Mouse (Mus musculus): ENCODE data around the gene Rora. TPM values are rescaled to one million over a fixed set of nuclear protein-coding genes. Genes with fewer than 3 reads are reported as not detected.

Gene Rora
- polyA plus RNA-seq, 1 experiment from 2014 or later: 12.6 TPM

GRCm38 (mm10) chr9:68655018-68656005, 1.7 kb downstream of the Rora start:
- 2% methylated on average over 31 of the region's 31 CpGs for WGBS
- H3K4me3 ChIP-seq: peak overlapping the region; percentile 87
- H3K27me3 ChIP-seq: peaks cover 15% of the 10 kb centered on the region
- peak; percentile 28; the same call in 1 of the 2 replicates for ATAC-seq
- H3K4me1 ChIP-seq: peaks cover 23% of the 10 kb centered on the region
- H3K9me3 ChIP-seq (replicated peaks): no peaks in the 10 kb centered on the region
- H3K27ac ChIP-seq: no peak overlapping the region
- H3K9ac ChIP-seq: peak overlapping the region; percentile 78
- no peaks in the 10 kb centered on the region for H3K36me3 ChIP-seq (ENCODE audit: poor library complexity, severe bottlenecking)
- H3K4me2 ChIP-seq: peak overlapping the region; percentile 94

DNA sequence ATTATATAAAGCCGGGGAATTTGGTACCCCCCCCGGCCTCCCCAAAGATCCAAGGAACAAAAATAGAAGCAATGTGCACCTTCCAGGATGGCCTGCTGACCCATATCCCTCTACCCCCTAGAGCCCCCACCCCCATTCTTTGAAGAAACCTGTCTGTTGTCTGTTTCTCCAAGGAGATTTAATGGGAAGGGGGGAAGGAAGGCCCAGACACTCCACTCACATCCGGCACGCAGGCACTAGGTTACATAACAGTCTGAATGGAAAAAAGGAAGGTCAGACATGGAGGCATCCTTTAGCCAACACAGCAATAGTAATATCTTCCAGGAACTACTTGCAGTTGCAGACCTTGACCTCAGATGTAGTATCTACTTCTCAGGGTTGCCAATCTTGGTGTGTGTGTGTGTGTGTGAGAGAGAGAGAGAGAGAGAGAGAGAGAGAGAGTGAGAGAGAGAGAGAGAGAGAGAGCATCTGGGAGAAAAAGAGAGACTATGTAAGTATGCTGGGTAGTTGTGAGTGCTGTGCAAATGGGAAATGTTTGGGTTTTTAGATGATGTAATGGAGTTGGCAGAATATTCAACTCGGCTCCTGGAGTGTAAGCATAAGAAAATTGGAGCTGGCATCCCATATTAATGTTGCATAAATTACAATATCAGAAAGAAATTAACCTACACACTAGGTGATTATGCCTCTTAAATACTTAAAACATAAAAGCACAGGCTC, 2.6 kb downstream of the Rora start:
- 59% methylated on average over 5 of the region's 5 CpGs for WGBS
- peaks cover 15% of the 10 kb centered on the region for H3K27me3 ChIP-seq
- no peak for ATAC-seq
- H3K4me1 ChIP-seq: peaks cover 23% of the 10 kb centered on the region
- H3K4me2 ChIP-seq: peak overlapping the region; percentile 94
- H3K9me3 ChIP-seq (replicated peaks): no peaks in the 10 kb centered on the region
- H3K9ac ChIP-seq: no peak overlapping the region
- no peak overlapping the region for H3K27ac ChIP-seq
- H3K36me3 ChIP-seq (ENCODE audit: poor library complexity, severe bottlenecking): no peaks in the 10 kb centered on the region
- no peak overlapping the region for H3K4me3 ChIP-seq

DNA sequence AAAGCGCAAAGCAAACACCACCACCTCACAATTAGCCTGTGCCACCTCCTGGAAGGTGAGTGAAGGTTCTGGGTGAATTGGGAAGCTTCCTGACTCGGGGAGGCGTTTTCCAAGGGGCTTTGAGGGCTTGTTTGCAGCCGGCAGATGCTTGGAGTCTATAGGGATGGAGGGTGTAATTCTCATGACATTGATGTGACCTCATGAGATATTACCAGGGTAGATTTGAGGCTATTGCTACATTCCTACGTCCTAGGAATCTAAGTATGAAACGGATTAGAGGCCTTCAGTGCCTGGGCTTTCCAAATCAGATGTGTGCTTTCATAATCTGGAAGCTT, 3.2 kb downstream of the Rora start:
- no peak overlapping the region for H3K9ac ChIP-seq
- ATAC-seq: no peak
- no peaks in the 10 kb centered on the region for H3K9me3 ChIP-seq (replicated peaks)
- H3K4me2 ChIP-seq: no peak overlapping the region
- H3K4me1 ChIP-seq: peaks cover 23% of the 10 kb centered on the region
- H3K27me3 ChIP-seq: peaks cover 15% of the 10 kb centered on the region
- 40% methylated on average over 6 of the region's 6 CpGs for WGBS
- H3K36me3 ChIP-seq (ENCODE audit: poor library complexity, severe bottlenecking): no peaks in the 10 kb centered on the region
- H3K27ac ChIP-seq: no peak overlapping the region
- H3K4me3 ChIP-seq: no peak overlapping the region

- ATAC-seq: no peak
- Histone ChIP-seq H3K27ac (no peak overlapping the region), H3K4me2 (no peak overlapping the region), H3K9me3 (replicated peaks) (no peaks in the 10 kb centered on the region), H3K27me3 (no peaks in the 10 kb centered on the region), H3K9ac (no peak overlapping the region), H3K4me1 (0 out of 2 replicates have a peak, but pooled peaks cover 3% of the 10 kb centered on the region), H3K4me3 (no peak overlapping the region), H3K36me3 (ENCODE audit: poor library complexity, severe bottlenecking) (no peaks in the 10 kb centered on the region)
- WGBS: 88% methylated on average over 3 of the region's 3 CpGs
Measured at GRCm38 (mm10) chr9:68670731-68671130, 17.1 kb downstream of the Rora start.

DNA sequence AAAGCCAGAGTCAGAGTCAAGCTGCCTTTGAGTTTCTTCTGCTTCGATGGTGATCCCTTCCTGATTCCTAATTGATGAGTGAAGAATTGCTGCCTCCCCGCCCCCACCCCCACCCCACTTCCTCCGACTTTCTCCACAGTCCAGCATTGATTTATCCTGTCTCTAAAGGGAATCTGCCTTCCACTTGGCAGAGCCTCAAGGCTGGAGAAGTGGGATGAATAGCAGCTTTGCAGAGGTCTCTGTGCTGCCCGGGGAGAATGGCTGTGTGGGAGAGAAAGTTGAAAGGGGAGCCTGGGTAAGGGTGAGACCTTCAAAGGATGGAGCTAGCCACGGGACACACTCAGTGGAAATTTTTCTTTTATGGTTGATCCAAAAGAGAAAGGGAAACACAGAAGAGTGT, 18.9 kb downstream of the Rora start:
- ATAC-seq: no peak
- 40% methylated on average over 5 of the region's 5 CpGs for WGBS
- Histone ChIP-seq H3K4me3 (no peak overlapping the region), H3K27ac (no peak overlapping the region), H3K4me1 (0 out of 2 replicates have a peak, but pooled peaks cover 3% of the 10 kb centered on the region), H3K36me3 (ENCODE audit: poor library complexity, severe bottlenecking) (no peaks in the 10 kb centered on the region), H3K9me3 (replicated peaks) (no peaks in the 10 kb centered on the region), H3K27me3 (no peaks in the 10 kb centered on the region), H3K9ac (no peak overlapping the region), H3K4me2 (no peak overlapping the region)

- Histone ChIP-seq H3K4me2 (no peak overlapping the region), H3K9me3 (replicated peaks) (no peaks in the 10 kb centered on the region), H3K4me1 (0 out of 2 replicates have a peak, but pooled peaks cover 3% of the 10 kb centered on the region), H3K9ac (no peak overlapping the region), H3K36me3 (ENCODE audit: poor library complexity, severe bottlenecking) (no peaks in the 10 kb centered on the region), H3K27me3 (no peaks in the 10 kb centered on the region), H3K27ac (no peak overlapping the region), H3K4me3 (no peak overlapping the region)
- ATAC-seq: no peak
- WGBS: 83% methylated on average over 1 of the region's 1 CpGs
Measured at GRCm38 (mm10) chr9:68673221-68673620, 19.6 kb downstream of the Rora start.

- Histone ChIP-seq H3K4me2 (no peak overlapping the region), H3K9ac (no peak overlapping the region), H3K36me3 (ENCODE audit: poor library complexity, severe bottlenecking) (no peaks in the 10 kb centered on the region), H3K9me3 (replicated peaks) (no peaks in the 10 kb centered on the region), H3K4me3 (no peak overlapping the region), H3K4me1 (peaks cover 8% of the 10 kb centered on the region), H3K27me3 (no peaks in the 10 kb centered on the region), H3K27ac (no peak overlapping the region)
- ATAC-seq: no peak
- 94% methylated on average over 12 of the region's 12 CpGs for WGBS
Measured at GRCm38 (mm10) chr9:68679871-68680374, 26.3 kb downstream of the Rora start.

DNA sequence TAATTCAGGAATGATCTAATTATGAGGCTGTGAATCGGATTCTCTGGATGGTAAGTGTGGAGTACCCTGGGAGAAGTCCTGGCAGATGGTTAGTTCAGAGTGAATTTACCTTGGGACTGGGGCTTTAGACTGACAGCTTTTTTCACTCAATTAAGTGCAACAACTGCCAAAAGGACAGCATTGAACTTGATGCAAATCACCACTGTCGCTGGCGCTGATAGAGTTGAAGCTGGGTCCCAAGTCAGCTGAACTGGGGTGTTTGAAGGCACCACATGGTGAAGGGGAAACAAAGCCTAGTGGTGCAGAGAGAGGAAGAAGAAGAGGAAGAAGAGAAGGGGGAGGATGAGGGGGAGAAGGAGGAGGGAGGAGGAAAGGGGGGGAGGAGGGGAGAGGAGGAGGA, 30.4 kb downstream of the Rora start:
- Histone ChIP-seq H3K27me3 (peaks cover 7% of the 10 kb centered on the region; the same call in 1 of the 2 replicates), H3K4me2 (no peak overlapping the region), H3K9ac (no peak overlapping the region), H3K36me3 (ENCODE audit: poor library complexity, severe bottlenecking) (no peaks in the 10 kb centered on the region), H3K27ac (no peak overlapping the region), H3K4me3 (no peak overlapping the region), H3K4me1 (peaks cover 27% of the 10 kb centered on the region), H3K9me3 (replicated peaks) (no peaks in the 10 kb centered on the region)
- 13% methylated on average over 3 of the region's 3 CpGs for WGBS
- ATAC-seq: peak; percentile 55; the same call in 1 of the 2 replicates

GRCm38 (mm10) chr9:68685562-68685961, 32.0 kb downstream of the Rora start:
- no peak overlapping the region for H3K9ac ChIP-seq
- H3K9me3 ChIP-seq (replicated peaks): no peaks in the 10 kb centered on the region
- no peak overlapping the region for H3K27ac ChIP-seq
- WGBS: 43% methylated on average over 5 of the region's 5 CpGs
- H3K27me3 ChIP-seq: peaks cover 8% of the 10 kb centered on the region; the same call in 1 of the 2 replicates
- no peak overlapping the region for H3K4me2 ChIP-seq
- ATAC-seq: no peak
- H3K36me3 ChIP-seq (ENCODE audit: poor library complexity, severe bottlenecking): no peaks in the 10 kb centered on the region
- H3K4me3 ChIP-seq: no peak overlapping the region
- H3K4me1 ChIP-seq: peaks cover 27% of the 10 kb centered on the region

- 32% methylated on average over 10 of the region's 10 CpGs for WGBS
- H3K9me3 ChIP-seq (replicated peaks): no peaks in the 10 kb centered on the region
- H3K4me1 ChIP-seq: peaks cover 27% of the 10 kb centered on the region
- no peak overlapping the region for H3K27ac ChIP-seq
- ATAC-seq: no peak
- no peak overlapping the region for H3K4me3 ChIP-seq
- H3K36me3 ChIP-seq (ENCODE audit: poor library complexity, severe bottlenecking): no peaks in the 10 kb centered on the region
- H3K4me2 ChIP-seq: no peak overlapping the region
- no peak overlapping the region for H3K9ac ChIP-seq
- peaks cover 20% of the 10 kb centered on the region for H3K27me3 ChIP-seq
Measured at GRCm38 (mm10) chr9:68687251-68687874, 33.8 kb downstream of the Rora start.

DNA sequence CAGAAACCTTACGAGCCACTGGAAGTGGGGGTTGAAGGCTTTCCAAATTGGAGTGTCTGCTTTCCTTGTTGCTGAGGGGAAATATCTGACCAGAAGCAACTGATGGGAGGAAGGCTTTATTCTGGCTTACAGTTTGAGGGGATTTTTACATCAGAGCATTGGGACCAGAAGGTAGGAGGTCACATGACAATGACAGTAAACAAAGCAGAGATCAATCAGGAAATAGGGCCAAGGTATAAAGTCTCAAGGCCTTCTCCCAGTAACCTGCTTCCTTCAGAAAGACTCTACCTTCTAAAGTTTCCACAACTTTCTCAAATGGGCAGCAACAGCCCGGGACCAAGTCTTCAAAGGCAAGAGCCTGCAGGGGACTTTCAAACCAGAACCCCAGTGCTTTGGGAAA, 34.6 kb downstream of the Rora start:
- Histone ChIP-seq H3K27ac (no peak overlapping the region), H3K36me3 (ENCODE audit: poor library complexity, severe bottlenecking) (no peaks in the 10 kb centered on the region), H3K4me2 (no peak overlapping the region), H3K4me1 (peaks cover 27% of the 10 kb centered on the region), H3K9me3 (replicated peaks) (no peaks in the 10 kb centered on the region), H3K27me3 (peaks cover 26% of the 10 kb centered on the region), H3K4me3 (no peak overlapping the region), H3K9ac (no peak overlapping the region)
- whole genome bisulfite sequencing: 91% methylated on average over 2 of the region's 2 CpGs
- no peak for ATAC-seq

- peaks cover 30% of the 10 kb centered on the region for H3K27me3 ChIP-seq
- no peak overlapping the region for H3K9ac ChIP-seq
- H3K4me1 ChIP-seq: peaks cover 25% of the 10 kb centered on the region
- 0 out of 2 replicates have a peak, but pooled peaks have one; percentile 43 for ATAC-seq
- no peak overlapping the region for H3K4me2 ChIP-seq
- H3K27ac ChIP-seq: no peak overlapping the region
- H3K9me3 ChIP-seq (replicated peaks): no peaks in the 10 kb centered on the region
- no peaks in the 10 kb centered on the region for H3K36me3 ChIP-seq (ENCODE audit: poor library complexity, severe bottlenecking)
- WGBS: 41% methylated on average over 4 of the region's 4 CpGs
- no peak overlapping the region for H3K4me3 ChIP-seq
Measured at GRCm38 (mm10) chr9:68689351-68689750, 35.8 kb downstream of the Rora start.
